Mouse (Mus musculus) liver, adult 10 weeks (tissue): Measurements from ENCODE around the gene Pafah1b2. TPM values are rescaled to one million over a fixed set of nuclear protein-coding genes. Genes with fewer than 3 reads are reported as not detected.

Source experiments
- polyA plus RNA-seq: library from polyadenylated mRNA; stranded (reverse); fragments of 350-450 nt; fragmentation: Illumina TruSeq; extraction: RNeasy Lipid Tissue Mini Kit (QIAGEN cat#74804); gene quantifications from one replicate; pipeline ENCODE4 v1.2.3, GENCODE M21; 2014; ENCODE audit warnings: low read depth, low replicate concordance

Gene Pafah1b2
- 24.0 TPM for polyA plus RNA-seq

DNA sequence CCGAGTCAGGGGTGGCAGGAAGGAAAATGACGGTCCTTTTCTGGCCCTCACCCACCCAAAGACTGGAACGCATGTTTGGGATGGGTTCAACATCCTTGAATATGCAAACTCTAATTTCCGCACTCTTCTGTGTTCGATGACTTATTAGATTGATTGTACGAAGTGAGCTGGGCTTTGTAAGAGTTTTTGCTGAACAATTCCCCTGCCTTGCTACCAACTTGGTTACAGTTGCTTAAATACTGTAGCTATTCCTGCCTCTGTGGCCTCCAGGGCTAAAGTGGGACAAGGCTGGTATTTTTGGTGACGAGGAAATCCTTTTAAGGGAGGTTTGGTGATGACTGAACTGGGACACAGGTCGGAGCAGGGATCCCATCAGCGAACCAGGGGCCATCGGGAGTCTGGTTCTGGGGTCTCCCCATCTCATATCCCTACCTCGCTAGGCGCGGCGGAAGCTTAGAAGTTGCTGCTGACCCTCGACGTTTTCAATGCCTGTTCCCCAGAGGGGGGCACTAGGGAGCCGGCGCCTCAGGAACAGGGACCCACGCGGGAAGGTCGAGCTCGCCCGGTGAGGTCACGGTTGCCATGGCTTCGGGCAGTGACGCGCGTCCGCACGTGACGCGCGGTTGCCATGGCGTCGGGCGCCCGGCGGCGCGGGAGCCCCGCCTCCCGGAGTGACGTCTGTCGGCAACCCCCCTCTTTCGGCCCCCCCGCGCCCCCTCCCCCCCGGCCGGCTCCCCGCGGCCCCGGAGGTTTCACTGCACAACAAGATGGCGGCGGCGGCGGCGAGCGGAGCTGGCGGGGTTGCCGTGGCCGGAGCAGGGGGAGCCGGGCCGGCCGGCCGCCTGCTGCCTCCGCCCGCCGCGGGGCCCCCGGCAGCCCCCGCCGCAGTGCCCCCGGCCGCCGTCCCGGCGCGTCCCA is at the start of gene Pafah1b2, which contains the start of gene Sik3:
Gene Pafah1b2 (minus strand): TSS at position 600 of the 918 bp plus-strand sequence.
Gene Sik3 (plus strand): TSS at position 730 of the 918 bp plus-strand sequence.

GRCm38 (mm10) chr9:45955107-45955963 is 57.2 kb downstream of the Pafah1b2 start, which contains the start of gene Sidt2:
Gene Sidt2, minus strand, starts transcription at chr9:45955258.

DNA sequence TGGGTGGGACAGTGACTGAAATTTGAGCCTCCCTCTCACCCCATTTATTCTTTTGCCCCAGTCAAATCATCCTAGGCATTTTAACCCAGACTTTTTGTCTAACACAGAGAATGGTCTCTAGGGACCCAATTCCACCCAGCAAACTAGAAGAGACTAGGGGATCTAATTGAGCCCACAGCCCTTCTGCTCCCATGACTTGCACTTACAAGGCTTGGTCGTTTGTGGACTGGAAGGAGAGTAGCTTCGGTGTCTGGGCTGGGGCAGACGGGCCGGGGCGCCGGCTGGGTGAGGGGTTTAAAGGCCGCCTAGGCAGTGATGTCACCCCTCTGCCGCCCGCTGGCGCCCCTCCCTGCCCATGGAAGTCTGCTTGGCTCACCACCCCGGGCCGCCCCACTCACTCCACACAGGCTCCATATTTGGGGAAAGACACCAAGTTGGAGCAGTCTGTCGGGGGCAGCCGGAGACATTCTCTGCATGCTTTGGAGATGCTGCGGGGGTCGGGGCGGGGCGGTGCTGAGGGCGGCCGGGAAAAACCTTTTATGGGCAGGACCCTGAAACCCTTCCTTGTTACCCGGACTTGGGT is 76.8 kb downstream of the Pafah1b2 start, which contains the start of gene Tagln:
Gene Tagln (minus strand): TSS at position 431 of the 583 bp plus-strand sequence.

Other genes with a start within 250 kb of the Pafah1b2 start
- 1.4 TPM for gene Cep164, start 184.0 kb downstream of the Pafah1b2 start, polyA plus RNA-seq
- gene Bace1, start 174.1 kb downstream of the Pafah1b2 start, polyA plus RNA-seq = 12.8 TPM
- gene Pcsk7, start 106.2 kb downstream of the Pafah1b2 start, polyA plus RNA-seq = 5.1 TPM
- 31.3 TPM for gene Rnf214, start 105.8 kb downstream of the Pafah1b2 start, polyA plus RNA-seq
- 2.8 TPM for gene Tagln, start 76.6 kb downstream of the Pafah1b2 start, polyA plus RNA-seq
- 12.3 TPM for gene Sidt2, start 57.4 kb downstream of the Pafah1b2 start, polyA plus RNA-seq
- 7.5 TPM for gene Sik3, start 130 bp upstream of the Pafah1b2 start, polyA plus RNA-seq
- 2,364 TPM for gene Apoa1, start 215.9 kb upstream of the Pafah1b2 start, polyA plus RNA-seq
- gene Apoc3, start 222.9 kb upstream of the Pafah1b2 start, polyA plus RNA-seq = 1,294 TPM
- 8.0 TPM for gene Apoa4, start 228.0 kb upstream of the Pafah1b2 start, polyA plus RNA-seq